Mouse (Mus musculus): ENCODE data around the gene Dpep2nb. TPM values are rescaled to one million over a fixed set of nuclear protein-coding genes. Genes with fewer than 3 reads are reported as not detected.

Gene Dpep2nb
- polyA plus RNA-seq, 1 experiment = not detected

DNA sequence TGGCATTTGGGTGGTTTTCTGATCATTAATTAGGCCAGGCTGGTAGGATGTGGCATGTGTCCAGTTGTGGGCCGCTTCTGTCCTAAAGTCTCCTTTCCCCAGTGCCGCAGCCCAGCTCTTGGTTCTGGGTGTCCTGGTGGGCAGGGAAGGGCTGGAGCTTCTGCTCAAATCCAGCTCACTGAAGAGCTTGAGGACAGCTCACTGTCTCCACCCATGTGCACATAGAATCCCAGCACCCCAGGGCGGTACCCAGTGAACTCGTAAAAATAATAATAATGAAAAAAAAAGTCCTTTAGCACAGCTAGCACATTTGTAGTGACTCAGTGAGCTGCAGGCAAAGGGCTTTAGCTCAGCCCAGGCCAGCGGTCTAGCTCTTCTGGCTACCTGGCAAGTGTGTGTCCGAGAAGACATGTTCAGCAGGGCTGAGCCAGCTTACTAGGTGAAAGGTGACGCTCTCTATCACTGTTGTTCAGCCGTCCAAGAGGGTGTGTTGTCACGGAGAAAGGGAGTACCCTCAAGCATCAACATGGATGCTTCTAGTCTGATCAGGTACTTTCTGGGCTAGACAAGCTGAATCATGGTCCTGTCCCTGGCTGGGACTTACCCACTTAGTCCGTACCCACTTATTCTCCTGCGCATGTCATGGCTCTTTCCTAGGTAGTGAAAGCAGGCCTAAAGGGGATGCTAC lies 41.2 kb upstream of the Dpep2nb start:
- Histone ChIP-seq H3K27me3 (ENCODE audit: control insufficient read depth, insufficient read depth, low read length) (no peaks in the 10 kb centered on the region), H3K4me3 (replicated peaks; ENCODE audit: insufficient read depth, low read depth, low read length) (no peak overlapping the region), H3K27ac (ENCODE audit: insufficient read depth, low read length) (no peak overlapping the region), H3K4me1 (ENCODE audit: control insufficient read depth, insufficient read depth, low read length) (no peaks in the 10 kb centered on the region)
- 93% methylated on average over 11 of the region's 11 CpGs for WGBS
- DNase-seq = no peak
- TF ChIP-seq CTCF (IDR thresholded peaks at IDR 0.05; ENCODE audit: borderline replicate concordance, insufficient read depth, low read depth, low read length) (no peak), POLR2A (IDR thresholded peaks at IDR 0.05; ENCODE audit: borderline replicate concordance, insufficient read depth, low read length) (no peak)

DNA sequence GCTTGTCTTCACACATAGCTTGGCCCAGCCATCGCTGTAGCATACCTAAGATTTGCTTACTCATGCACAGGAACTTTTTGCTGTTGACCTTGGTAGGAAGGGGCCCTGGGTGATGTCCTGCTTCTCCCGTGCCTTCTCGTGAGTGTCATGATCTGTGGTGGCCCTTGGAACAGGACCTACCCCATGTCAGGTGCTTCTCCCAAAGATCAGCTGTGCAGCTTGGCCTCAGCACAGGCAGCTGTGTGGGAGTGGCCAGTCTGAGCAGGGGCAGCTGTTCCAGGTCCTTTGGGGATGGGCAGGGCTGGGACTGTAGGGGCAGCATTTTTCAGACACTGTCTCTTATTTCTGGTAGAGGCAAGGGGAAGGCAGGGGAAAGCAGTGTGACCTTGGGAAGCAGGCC lies 38.4 kb upstream of the Dpep2nb start:
- Histone ChIP-seq H3K27me3 (ENCODE audit: control insufficient read depth, insufficient read depth, low read length) (no peaks in the 10 kb centered on the region), H3K4me1 (ENCODE audit: control insufficient read depth, insufficient read depth, low read length) (no peaks in the 10 kb centered on the region), H3K27ac (ENCODE audit: insufficient read depth, low read length) (no peak overlapping the region), H3K4me3 (replicated peaks; ENCODE audit: insufficient read depth, low read depth, low read length) (no peak overlapping the region)
- DNase-seq = no peak
- 74% methylated on average over 3 of the region's 3 CpGs for WGBS
- TF ChIP-seq CTCF (IDR thresholded peaks at IDR 0.05; ENCODE audit: borderline replicate concordance, insufficient read depth, low read depth, low read length) (no peak), POLR2A (IDR thresholded peaks at IDR 0.05; ENCODE audit: borderline replicate concordance, insufficient read depth, low read length) (no peak)

- TF ChIP-seq CTCF (IDR thresholded peaks at IDR 0.05; ENCODE audit: borderline replicate concordance, insufficient read depth, low read depth, low read length) (no peak), POLR2A (IDR thresholded peaks at IDR 0.05; ENCODE audit: borderline replicate concordance, insufficient read depth, low read length) (no peak)
- DNase-seq = no peak
- Histone ChIP-seq H3K4me3 (replicated peaks; ENCODE audit: insufficient read depth, low read depth, low read length) (no peak overlapping the region), H3K27ac (ENCODE audit: insufficient read depth, low read length) (no peak overlapping the region), H3K27me3 (ENCODE audit: control insufficient read depth, insufficient read depth, low read length) (no peaks in the 10 kb centered on the region), H3K4me1 (ENCODE audit: control insufficient read depth, insufficient read depth, low read length) (no peaks in the 10 kb centered on the region)
- 74% methylated on average over 2 of the region's 2 CpGs for WGBS
Observed at GRCm38 (mm10) chr8:106043055-106043454, 37.3 kb upstream of the Dpep2nb start.

GRCm38 (mm10) chr8:106040218-106040617 lies 34.4 kb upstream of the Dpep2nb start:
- no peak overlapping the region for H3K4me3 ChIP-seq (replicated peaks; ENCODE audit: insufficient read depth, low read depth, low read length)
- H3K4me1 ChIP-seq (ENCODE audit: control insufficient read depth, insufficient read depth, low read length) = no peaks in the 10 kb centered on the region
- TF ChIP-seq CTCF (IDR thresholded peaks at IDR 0.05; ENCODE audit: borderline replicate concordance, insufficient read depth, low read depth, low read length) (no peak), POLR2A (IDR thresholded peaks at IDR 0.05; ENCODE audit: borderline replicate concordance, insufficient read depth, low read length) (no peak)
- 79% methylated on average over 4 of the region's 4 CpGs for WGBS
- DNase-seq = no peak
- no peaks in the 10 kb centered on the region for H3K27me3 ChIP-seq (ENCODE audit: control insufficient read depth, insufficient read depth, low read length)
- no peak overlapping the region for H3K27ac ChIP-seq (ENCODE audit: insufficient read depth, low read length)

DNA sequence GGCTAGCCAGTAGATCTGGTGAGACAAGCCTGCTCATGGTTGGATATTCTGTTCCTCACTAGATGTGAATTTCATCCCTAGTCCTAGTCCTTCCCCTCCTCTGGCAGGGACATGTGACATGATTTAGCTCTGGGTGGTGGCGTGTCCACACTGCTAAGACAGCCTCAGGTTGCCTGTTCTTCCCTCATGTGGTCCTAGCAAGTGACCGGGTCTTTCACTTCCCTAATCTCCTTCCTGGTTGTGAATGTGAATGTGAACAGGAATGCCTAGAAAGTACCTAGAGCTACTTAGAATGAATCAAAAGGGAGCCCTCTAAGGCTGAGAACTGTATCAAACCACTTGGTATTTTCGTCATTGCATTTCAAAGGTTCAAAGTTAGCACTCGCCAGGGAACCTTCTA lies 33.8 kb upstream of the Dpep2nb start:
- H3K4me1 ChIP-seq (ENCODE audit: control insufficient read depth, insufficient read depth, low read length) = no peaks in the 10 kb centered on the region
- WGBS = 86% methylated on average over 4 of the region's 4 CpGs
- H3K27me3 ChIP-seq (ENCODE audit: control insufficient read depth, insufficient read depth, low read length) = no peaks in the 10 kb centered on the region
- no peak overlapping the region for H3K4me3 ChIP-seq (replicated peaks; ENCODE audit: insufficient read depth, low read depth, low read length)
- no peak for DNase-seq
- no peak overlapping the region for H3K27ac ChIP-seq (ENCODE audit: insufficient read depth, low read length)
- TF ChIP-seq CTCF (IDR thresholded peaks at IDR 0.05; ENCODE audit: borderline replicate concordance, insufficient read depth, low read depth, low read length) = no peak
- TF ChIP-seq POLR2A (IDR thresholded peaks at IDR 0.05; ENCODE audit: borderline replicate concordance, insufficient read depth, low read length) = no peak

DNA sequence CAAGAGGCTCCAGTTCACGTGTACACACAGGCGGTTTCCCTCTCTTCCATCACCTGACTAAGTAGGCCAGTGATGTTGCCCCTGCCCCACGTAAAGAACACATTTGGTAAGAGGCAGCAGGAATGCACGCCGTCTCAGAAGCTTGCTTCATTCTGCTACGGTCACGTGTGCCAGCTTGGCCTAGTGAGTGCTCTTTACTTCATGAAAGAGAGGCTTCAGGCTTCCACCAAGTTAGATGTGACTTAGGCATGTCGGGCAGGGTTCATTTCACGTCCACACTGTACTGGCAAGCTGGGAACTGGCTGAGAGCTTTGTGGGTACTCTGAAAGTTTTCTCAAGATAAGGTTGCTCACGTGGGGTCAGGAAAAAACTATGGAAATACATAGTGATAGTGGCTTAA lies 32.9 kb upstream of the Dpep2nb start:
- TF ChIP-seq CTCF (IDR thresholded peaks at IDR 0.05; ENCODE audit: borderline replicate concordance, insufficient read depth, low read depth, low read length) = no peak
- no peak for TF ChIP-seq POLR2A (IDR thresholded peaks at IDR 0.05; ENCODE audit: borderline replicate concordance, insufficient read depth, low read length)
- Histone ChIP-seq H3K4me1 (ENCODE audit: control insufficient read depth, insufficient read depth, low read length) (no peaks in the 10 kb centered on the region), H3K27me3 (ENCODE audit: control insufficient read depth, insufficient read depth, low read length) (no peaks in the 10 kb centered on the region), H3K4me3 (replicated peaks; ENCODE audit: insufficient read depth, low read depth, low read length) (no peak overlapping the region), H3K27ac (ENCODE audit: insufficient read depth, low read length) (no peak overlapping the region)
- 90% methylated on average over 10 of the region's 10 CpGs for WGBS
- no peak for DNase-seq

DNA sequence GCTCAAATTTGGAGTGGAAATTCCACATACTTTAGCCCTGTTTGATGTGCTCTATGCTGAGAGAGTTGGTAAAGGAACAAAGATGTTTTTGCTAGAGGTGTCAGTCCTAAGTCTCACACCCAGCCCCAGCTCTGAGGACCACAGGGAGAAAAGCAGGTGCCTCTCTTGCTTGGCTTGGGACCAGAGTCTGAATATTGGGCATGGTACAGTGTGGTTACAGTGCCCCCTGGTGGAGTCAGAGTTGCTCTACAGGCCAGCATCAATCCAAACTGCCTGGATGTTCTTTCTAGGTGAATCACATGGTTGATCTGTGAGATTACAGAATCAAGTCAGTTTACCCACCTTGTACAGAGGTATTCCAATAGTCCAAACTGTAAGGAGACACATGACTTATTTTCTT lies 16.7 kb upstream of the Dpep2nb start:
- DNase-seq = peak; percentile 79 to 86
- H3K27me3 ChIP-seq (ENCODE audit: control insufficient read depth, insufficient read depth, low read length) = no peaks in the 10 kb centered on the region
- no peak overlapping the region for H3K27ac ChIP-seq (ENCODE audit: insufficient read depth, low read length)
- peak; percentile 99 for TF ChIP-seq CTCF (IDR thresholded peaks at IDR 0.05; ENCODE audit: borderline replicate concordance, insufficient read depth, low read depth, low read length)
- no peak for TF ChIP-seq POLR2A (IDR thresholded peaks at IDR 0.05; ENCODE audit: borderline replicate concordance, insufficient read depth, low read length)
- no peak overlapping the region for H3K4me3 ChIP-seq (replicated peaks; ENCODE audit: insufficient read depth, low read depth, low read length)
- H3K4me1 ChIP-seq (ENCODE audit: control insufficient read depth, insufficient read depth, low read length) = no peaks in the 10 kb centered on the region

GRCm38 (mm10) chr8:106018039-106018438 lies 12.3 kb upstream of the Dpep2nb start:
- whole genome bisulfite sequencing = 90% methylated on average over 3 of the region's 3 CpGs
- no peak overlapping the region for H3K4me3 ChIP-seq (replicated peaks; ENCODE audit: insufficient read depth, low read depth, low read length)
- H3K27me3 ChIP-seq (ENCODE audit: control insufficient read depth, insufficient read depth, low read length) = no peaks in the 10 kb centered on the region
- H3K4me1 ChIP-seq (ENCODE audit: control insufficient read depth, insufficient read depth, low read length) = no peaks in the 10 kb centered on the region
- H3K27ac ChIP-seq (ENCODE audit: insufficient read depth, low read length) = no peak overlapping the region
- no peak for DNase-seq
- TF ChIP-seq CTCF (IDR thresholded peaks at IDR 0.05; ENCODE audit: borderline replicate concordance, insufficient read depth, low read depth, low read length) = no peak
- TF ChIP-seq POLR2A (IDR thresholded peaks at IDR 0.05; ENCODE audit: borderline replicate concordance, insufficient read depth, low read length) = no peak

All from cerebellum, adult 2 months (tissue).